Comparison of ENCODE assay signal across 28 mouse cellular contexts in genomic region chr8:115981426-115981825, GRCm38 (mm10).
A peak's percentile ranks its signal among the peaks of the same experiment; 100 is the strongest.
DNase-seq lines count a peak whose midpoint lies in the region; ATAC-seq lines count a peak whose summit lies in the region.
"Had no signal": no experiment of that assay in that cellular context is flagged by ENCODE, and none has a peak within 500 bp of the region (broad histone marks: within the 10 kb centered on the region; RNA-seq: fewer than 3 reads in every experiment).

No protein-coding gene starts in this region.

- H3K9ac ChIP-seq in kidney, embryonic 14.5 days (ENCODE audit: low read depth, low read length) = no peak overlapping the region
- H3K9ac ChIP-seq: embryonic facial prominence, embryonic 12.5 days; forebrain, embryonic 15.5 days; heart, embryonic 12.5 days; hindbrain, embryonic 14.5 days; liver, embryonic 13.5 days; midbrain, embryonic 15.5 days had no signal

- H3K4me3 ChIP-seq in kidney, embryonic 14.5 days (ENCODE audit: low read length) = no peak overlapping the region
- H3K4me3 ChIP-seq: embryonic facial prominence, embryonic 12.5 days; forebrain, embryonic 10.5 days; forebrain, embryonic 15.5 days; gastrocnemius, adult 2 months; heart, adult 2 months; heart, embryonic 12.5 days; liver, embryonic 13.5 days; midbrain, embryonic 15.5 days had no signal

- no peaks in the 10 kb centered on the region for H3K36me3 ChIP-seq in kidney, embryonic 14.5 days (ENCODE audit: control insufficient read depth, insufficient read depth, low read length)
- H3K36me3 ChIP-seq: embryonic facial prominence, embryonic 12.5 days; forebrain, embryonic 10.5 days; forebrain, embryonic 15.5 days; G1E; heart, embryonic 12.5 days; liver, embryonic 13.5 days; midbrain, embryonic 15.5 days had no signal

- no peak for ATAC-seq in kidney, embryonic 14.5 days (ENCODE audit: low FRiP score, low TSS enrichment)
- ATAC-seq: forebrain, embryonic 15.5 days; inflammation-experienced regulatory T-cells, adult 6 months; midbrain, embryonic 15.5 days had no signal

- H3K4me1 ChIP-seq in kidney, embryonic 14.5 days (ENCODE audit: control insufficient read depth, insufficient read depth, low read length) = no peaks in the 10 kb centered on the region
- H3K4me1 ChIP-seq: embryonic facial prominence, embryonic 12.5 days; forebrain, embryonic 10.5 days; heart, embryonic 12.5 days; liver, embryonic 13.5 days; midbrain, embryonic 15.5 days had no signal

- H3K27me3 ChIP-seq in kidney, embryonic 14.5 days (ENCODE audit: control insufficient read depth, insufficient read depth, low read length) = no peaks in the 10 kb centered on the region
- H3K27me3 ChIP-seq: embryonic facial prominence, embryonic 12.5 days; forebrain, embryonic 15.5 days; liver, embryonic 13.5 days; midbrain, embryonic 15.5 days had no signal

- no peaks in the 10 kb centered on the region for H3K9me3 ChIP-seq in kidney, embryonic 14.5 days (ENCODE audit: control insufficient read depth, low read length)
- H3K9me3 ChIP-seq: embryonic facial prominence, embryonic 12.5 days; forebrain, embryonic 10.5 days; forebrain, embryonic 15.5 days; heart, embryonic 12.5 days; liver, embryonic 13.5 days; midbrain, embryonic 15.5 days had no signal

- H3K27ac ChIP-seq in kidney, embryonic 14.5 days (ENCODE audit: low read depth, low read length) = no peak overlapping the region
- H3K27ac ChIP-seq: embryonic facial prominence, embryonic 12.5 days; forebrain, embryonic 10.5 days; forebrain, embryonic 15.5 days; gastrocnemius, adult 2 months; heart, adult 2 months; hindbrain, embryonic 14.5 days; liver, embryonic 13.5 days; macrophage; midbrain, embryonic 15.5 days had no signal

- DNase-seq in kidney, adult 11 months = peak; percentile 56
- DNase-seq in kidney, adult 9 months = peak; percentile 75
- peak; percentile 45 for DNase-seq in kidney, postnatal 14 days
- no peak for DNase-seq in left cerebral cortex, adult 11 months (ENCODE audit: low spot score)
- DNase-seq in heart, adult 18-20 months = no peak
- no peak for DNase-seq in T-cell, adult 2 months (ENCODE audit: low spot score)
- DNase-seq: adrenal gland, postnatal 10 days; cerebellum, adult 8-10 months; cerebellum, postnatal 36 days; embryo, embryonic 11 days; gastrocnemius, adult 2 months; gastrocnemius, postnatal 36 days; heart, adult 2 months; liver, embryonic 13.5 days; lung, adult 2 months; lung, postnatal 10 days; spleen, adult 18-20 months; thymus, postnatal 25 days had no signal

- no peak overlapping the region for H3K4me2 ChIP-seq in kidney, embryonic 14.5 days (replicated peaks; ENCODE audit: low read depth, low read length)
- H3K4me2 ChIP-seq: embryonic facial prominence, embryonic 12.5 days; forebrain, embryonic 15.5 days; heart, embryonic 12.5 days; hindbrain, embryonic 14.5 days; liver, embryonic 13.5 days; midbrain, embryonic 15.5 days had no signal

- WGBS in kidney, embryonic 14.5 days = 80% methylated on average over 7 of the region's 7 CpGs

Comparison
In these comparisons a context has a peak if more than half of its experiments do, and no peak if none do; other contexts are left out.
1. DNase-seq: peak in kidney, adult 11 months (single experiment), kidney, adult 9 months (single experiment) and kidney, postnatal 14 days (single experiment); none in left cerebral cortex, adult 11 months (single experiment), heart, adult 18-20 months (0 of 2) and T-cell, adult 2 months (single experiment).